Mouse (Mus musculus): ENCODE data around the gene Foxp3.

DNA sequence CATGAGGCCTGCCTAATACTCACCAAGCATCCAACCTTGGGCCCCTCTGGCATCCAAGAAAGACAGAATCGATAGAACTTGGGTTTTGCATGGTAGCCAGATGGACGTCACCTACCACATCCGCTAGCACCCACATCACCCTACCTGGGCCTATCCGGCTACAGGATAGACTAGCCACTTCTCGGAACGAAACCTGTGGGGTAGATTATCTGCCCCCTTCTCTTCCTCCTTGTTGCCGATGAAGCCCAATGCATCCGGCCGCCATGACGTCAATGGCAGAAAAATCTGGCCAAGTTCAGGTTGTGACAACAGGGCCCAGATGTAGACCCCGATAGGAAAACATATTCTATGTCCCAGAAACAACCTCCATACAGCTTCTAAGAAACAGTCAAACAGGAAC is 10.4 kb downstream of the Foxp3 start:
- TF ChIP-seq POLR2A (IDR thresholded peaks at IDR 0.05; ENCODE audit: borderline replicate concordance, insufficient read depth, low read length) (no peak), CTCF (IDR thresholded peaks at IDR 0.05; ENCODE audit: borderline replicate concordance, insufficient read depth, low read depth, low read length) (no peak)

Data from cerebellum, adult 2 months (tissue).